Mouse (Mus musculus) layer of hippocampus, adult 9-11 months (tissue): ENCODE measurements at regions not wholly inside any gene's neighbourhood (a gene's known extent, or its start where the extent isn't known, plus 50 kb on each side); places are given as distances from the start of the nearest gene placed in this dataset.

Experiments
- DNase-seq: peaks from one replicate; pipeline ENCODE4 v3.0.0; 2022

GRCm38 (mm10) chr6:95179993-95180392 lies 63.0 kb downstream of the Kbtbd8 start:
- DNase-seq = no peak

GRCm38 (mm10) chr6:95182238-95182637 lies 65.2 kb downstream of the Kbtbd8 start:
- no peak for DNase-seq

GRCm38 (mm10) chr6:95185074-95185931 lies 68.3 kb downstream of the Kbtbd8 start:
- DNase-seq = no peak

GRCm38 (mm10) chr6:95196631-95197030 lies 79.6 kb downstream of the Kbtbd8 start:
- no peak for DNase-seq

GRCm38 (mm10) chr6:95198611-95199010 lies 81.6 kb downstream of the Kbtbd8 start:
- DNase-seq = peak; percentile 77

GRCm38 (mm10) chr6:95202291-95202790 lies 85.3 kb downstream of the Kbtbd8 start:
- peak; percentile 17 for DNase-seq

GRCm38 (mm10) chr6:95202978-95203377 lies 85.9 kb downstream of the Kbtbd8 start:
- DNase-seq = no peak

- DNase-seq = no peak
These were observed 87.2 kb downstream of the Kbtbd8 start for GRCm38 (mm10) chr6:95204231-95204630.

- peak; percentile 28 for DNase-seq
These were observed 90.0 kb downstream of the Kbtbd8 start for GRCm38 (mm10) chr6:95207063-95207462.

- DNase-seq = peak; percentile 84
These were observed 100.4 kb downstream of the Kbtbd8 start for GRCm38 (mm10) chr6:95217431-95217830.

- no peak for DNase-seq
These were observed 101.8 kb downstream of the Kbtbd8 start for GRCm38 (mm10) chr6:95218830-95219229.

- DNase-seq = peak; percentile 74
These were observed 98.4 kb upstream of the Gm10234 start for GRCm38 (mm10) chr6:95223537-95223936.

GRCm38 (mm10) chr6:95229885-95230284 lies 92.0 kb upstream of the Gm10234 start:
- no peak for DNase-seq

GRCm38 (mm10) chr6:95234712-95235111 lies 87.2 kb upstream of the Gm10234 start:
- no peak for DNase-seq

GRCm38 (mm10) chr6:95243657-95244056 lies 78.3 kb upstream of the Gm10234 start:
- DNase-seq = no peak

GRCm38 (mm10) chr6:95244911-95245310 lies 77.0 kb upstream of the Gm10234 start:
- no peak for DNase-seq

GRCm38 (mm10) chr6:95256303-95256702 lies 65.6 kb upstream of the Gm10234 start:
- DNase-seq = no peak

GRCm38 (mm10) chr6:95261001-95261400 lies 60.9 kb upstream of the Gm10234 start:
- DNase-seq = no peak

- DNase-seq = no peak
These were observed 57.7 kb upstream of the Gm10234 start for GRCm38 (mm10) chr6:95264011-95264869.

GRCm38 (mm10) chr6:95269524-95269923 lies 52.4 kb upstream of the Gm10234 start:
- no peak for DNase-seq
